Mouse (Mus musculus): ENCODE results near the gene Polrmt.

GRCm38 (mm10) chr10:79704970-79705360, 41.4 kb downstream of the Polrmt start:
- TF ChIP-seq CTCF (IDR thresholded peaks at IDR 0.05; ENCODE audit: low read depth, low read length): no peak
- no peak for TF ChIP-seq POLR2A (IDR thresholded peaks at IDR 0.05; ENCODE audit: borderline replicate concordance, low read depth, low read length)

All from bone marrow macrophage, adult 2 months (primary cell).